Mouse (Mus musculus) ovary, postnatal 36 days (tissue): ENCODE data around the gene Cdhr3.

Experiments used
- DNase-seq: peaks from one replicate; pipeline ENCODE4 v3.0.0; 2022; ENCODE audit warnings: low spot score, mixed read lengths

The Cdhr3 gene

GRCm38 (mm10) chr12:33035089-33035718 lies 57.5 kb downstream of the Cdhr3 start:
- DNase-seq: no peak

- peak; percentile 30 for DNase-seq
These were observed 58.2 kb downstream of the Cdhr3 start for GRCm38 (mm10) chr12:33034343-33035088.

GRCm38 (mm10) chr12:33033221-33033620 lies 59.5 kb downstream of the Cdhr3 start:
- DNase-seq: no peak

GRCm38 (mm10) chr12:33030589-33030988 lies 62.1 kb downstream of the Cdhr3 start:
- no peak for DNase-seq

GRCm38 (mm10) chr12:33030066-33030465 lies 62.6 kb downstream of the Cdhr3 start:
- no peak for DNase-seq

GRCm38 (mm10) chr12:33028708-33029107 lies 64.0 kb downstream of the Cdhr3 start:
- no peak for DNase-seq

GRCm38 (mm10) chr12:33028109-33028691 lies 64.5 kb downstream of the Cdhr3 start:
- DNase-seq: no peak

GRCm38 (mm10) chr12:33027093-33027492 lies 65.6 kb downstream of the Cdhr3 start:
- DNase-seq: peak; percentile 64

- DNase-seq: no peak
These were observed 68.2 kb downstream of the Cdhr3 start for GRCm38 (mm10) chr12:33024524-33024923.

- no peak for DNase-seq
These were observed 70.9 kb downstream of the Cdhr3 start for GRCm38 (mm10) chr12:33021751-33022150.

- no peak for DNase-seq
These were observed 71.5 kb downstream of the Cdhr3 start for GRCm38 (mm10) chr12:33021140-33021539.

- no peak for DNase-seq
These were observed 72.7 kb downstream of the Cdhr3 start for GRCm38 (mm10) chr12:33020011-33020410.

GRCm38 (mm10) chr12:33018601-33019000 lies 74.1 kb downstream of the Cdhr3 start:
- DNase-seq: no peak

GRCm38 (mm10) chr12:33016824-33017705 lies 75.6 kb downstream of the Cdhr3 start:
- no peak for DNase-seq

- DNase-seq: no peak
These were observed 77.6 kb downstream of the Cdhr3 start for GRCm38 (mm10) chr12:33015103-33015502.

GRCm38 (mm10) chr12:33014050-33014796 lies 78.5 kb downstream of the Cdhr3 start:
- DNase-seq: no peak

- DNase-seq: peak; percentile 49
These were observed 82.6 kb downstream of the Cdhr3 start for GRCm38 (mm10) chr12:33010026-33010425.

GRCm38 (mm10) chr12:33009206-33009966 lies 83.3 kb downstream of the Cdhr3 start:
- no peak for DNase-seq

- peak; percentile 26 for DNase-seq
These were observed 84.2 kb downstream of the Cdhr3 start for GRCm38 (mm10) chr12:33008305-33009110.

GRCm38 (mm10) chr12:33007176-33007575 lies 85.5 kb downstream of the Cdhr3 start:
- DNase-seq: no peak
